Mouse (Mus musculus): ENCODE data around the gene Enkd1. TPM values are rescaled to one million over a fixed set of nuclear protein-coding genes. Genes with fewer than 3 reads are reported as not detected.

Enkd1 gene
- polyA plus RNA-seq, 1 experiment from 2014 or later, result 14.9 TPM

- Histone ChIP-seq H3K4me2 (ENCODE audit: low read length) (no peak overlapping the region), H3K27me3 (ENCODE audit: control insufficient read depth, insufficient read depth, low read depth, low read length) (no peaks in the 10 kb centered on the region), H3K9me3 (replicated peaks; ENCODE audit: control insufficient read depth, low read length, poor library complexity, severe bottlenecking) (no peaks in the 10 kb centered on the region), H3K4me1 (ENCODE audit: control insufficient read depth, insufficient read depth, low read length) (0 out of 2 replicates have a peak, but pooled peaks cover 5% of the 10 kb centered on the region), H3K4me3 (ENCODE audit: low read depth, low read length) (no peak overlapping the region), H3K36me3 (ENCODE audit: control insufficient read depth, insufficient read depth, low read length) (no peaks in the 10 kb centered on the region), H3K9ac (ENCODE audit: low read depth, low read length) (no peak overlapping the region), H3K27ac (ENCODE audit: low read length) (no peak overlapping the region)
- no peak for ATAC-seq
- 59% methylated on average over 35 of the region's 35 CpGs for WGBS
Observed at GRCm38 (mm10) chr8:105689256-105689982, 18.6 kb downstream of the Enkd1 start.

- Histone ChIP-seq H3K27me3 (ENCODE audit: control insufficient read depth, insufficient read depth, low read depth, low read length) (no peaks in the 10 kb centered on the region), H3K27ac (ENCODE audit: low read length) (no peak overlapping the region), H3K4me2 (ENCODE audit: low read length) (no peak overlapping the region), H3K4me3 (ENCODE audit: low read depth, low read length) (no peak overlapping the region), H3K9ac (ENCODE audit: low read depth, low read length) (no peak overlapping the region), H3K4me1 (ENCODE audit: control insufficient read depth, insufficient read depth, low read length) (0 out of 2 replicates have a peak, but pooled peaks cover 2% of the 10 kb centered on the region), H3K9me3 (replicated peaks; ENCODE audit: control insufficient read depth, low read length, poor library complexity, severe bottlenecking) (no peaks in the 10 kb centered on the region), H3K36me3 (ENCODE audit: control insufficient read depth, insufficient read depth, low read length) (0 out of 2 replicates have a peak, but pooled peaks cover 3% of the 10 kb centered on the region)
- WGBS, result 72% methylated on average over 14 of the region's 14 CpGs
- ATAC-seq, result no peak
Observed at GRCm38 (mm10) chr8:105688242-105688752, 19.7 kb downstream of the Enkd1 start.

GRCm38 (mm10) chr8:105687512-105687911 lies 20.5 kb downstream of the Enkd1 start:
- Histone ChIP-seq H3K36me3 (ENCODE audit: control insufficient read depth, insufficient read depth, low read length) (peaks cover 9% of the 10 kb centered on the region), H3K4me2 (ENCODE audit: low read length) (no peak overlapping the region), H3K9me3 (replicated peaks; ENCODE audit: control insufficient read depth, low read length, poor library complexity, severe bottlenecking) (no peaks in the 10 kb centered on the region), H3K27ac (ENCODE audit: low read length) (no peak overlapping the region), H3K4me1 (ENCODE audit: control insufficient read depth, insufficient read depth, low read length) (0 out of 2 replicates have a peak, but pooled peaks cover 2% of the 10 kb centered on the region), H3K4me3 (ENCODE audit: low read depth, low read length) (no peak overlapping the region), H3K27me3 (ENCODE audit: control insufficient read depth, insufficient read depth, low read depth, low read length) (no peaks in the 10 kb centered on the region), H3K9ac (ENCODE audit: low read depth, low read length) (no peak overlapping the region)
- ATAC-seq, result no peak
- 58% methylated on average over 8 of the region's 8 CpGs for WGBS

GRCm38 (mm10) chr8:105686551-105686950 lies 21.5 kb downstream of the Enkd1 start:
- Histone ChIP-seq H3K27ac (ENCODE audit: low read length) (no peak overlapping the region), H3K4me3 (ENCODE audit: low read depth, low read length) (no peak overlapping the region), H3K4me2 (ENCODE audit: low read length) (no peak overlapping the region), H3K4me1 (ENCODE audit: control insufficient read depth, insufficient read depth, low read length) (0 out of 2 replicates have a peak, but pooled peaks cover 2% of the 10 kb centered on the region), H3K27me3 (ENCODE audit: control insufficient read depth, insufficient read depth, low read depth, low read length) (no peaks in the 10 kb centered on the region), H3K9ac (ENCODE audit: low read depth, low read length) (no peak overlapping the region), H3K9me3 (replicated peaks; ENCODE audit: control insufficient read depth, low read length, poor library complexity, severe bottlenecking) (no peaks in the 10 kb centered on the region), H3K36me3 (ENCODE audit: control insufficient read depth, insufficient read depth, low read length) (peaks cover 17% of the 10 kb centered on the region)
- ATAC-seq, result no peak
- 67% methylated on average over 6 of the region's 6 CpGs for WGBS

GRCm38 (mm10) chr8:105685796-105686308 lies 22.2 kb downstream of the Enkd1 start, which contains the start of gene Carmil2:
TSS of gene Carmil2 (plus strand) at chr8:105686274.
- H3K9me3 ChIP-seq (replicated peaks; ENCODE audit: control insufficient read depth, low read length, poor library complexity, severe bottlenecking), result no peaks in the 10 kb centered on the region
- no peak within 1 kb of the TSS for H3K4me3 ChIP-seq (ENCODE audit: low read depth, low read length)
- H3K4me1 ChIP-seq (ENCODE audit: control insufficient read depth, insufficient read depth, low read length), result 0 out of 2 replicates have a peak, but pooled peaks cover 2% of the 10 kb centered on the region
- peaks cover 24% of the 10 kb centered on the region for H3K36me3 ChIP-seq (ENCODE audit: control insufficient read depth, insufficient read depth, low read length)
- WGBS, result 15% methylated on average over 22 of the region's 26 CpGs
- ATAC-seq, result no peak
- no peak within 1 kb of the TSS for H3K9ac ChIP-seq (ENCODE audit: low read depth, low read length)
- H3K4me2 ChIP-seq (ENCODE audit: low read length), result 0 out of 2 replicates have a peak within 1 kb of the TSS, but pooled peaks have one; percentile 4
- H3K27ac ChIP-seq (ENCODE audit: low read length), result no peak within 1 kb of the TSS
- no peaks in the 10 kb centered on the region for H3K27me3 ChIP-seq (ENCODE audit: control insufficient read depth, insufficient read depth, low read depth, low read length)

GRCm38 (mm10) chr8:105685325-105685724 lies 22.7 kb downstream of the Enkd1 start:
- Histone ChIP-seq H3K9me3 (replicated peaks; ENCODE audit: control insufficient read depth, low read length, poor library complexity, severe bottlenecking) (no peaks in the 10 kb centered on the region), H3K36me3 (ENCODE audit: control insufficient read depth, insufficient read depth, low read length) (peaks cover 29% of the 10 kb centered on the region), H3K4me2 (ENCODE audit: low read length) (no peak overlapping the region), H3K27ac (ENCODE audit: low read length) (no peak overlapping the region), H3K9ac (ENCODE audit: low read depth, low read length) (no peak overlapping the region), H3K27me3 (ENCODE audit: control insufficient read depth, insufficient read depth, low read depth, low read length) (no peaks in the 10 kb centered on the region), H3K4me3 (ENCODE audit: low read depth, low read length) (no peak overlapping the region), H3K4me1 (ENCODE audit: control insufficient read depth, insufficient read depth, low read length) (0 out of 2 replicates have a peak, but pooled peaks cover 2% of the 10 kb centered on the region)
- WGBS, result 75% methylated on average over 7 of the region's 7 CpGs
- ATAC-seq, result no peak

- peaks cover 52% of the 10 kb centered on the region for H3K36me3 ChIP-seq (ENCODE audit: control insufficient read depth, insufficient read depth, low read length)
- WGBS, result 89% methylated on average over 1 of the region's 1 CpGs
Observed at GRCm38 (mm10) chr8:105677891-105678290, 30.1 kb downstream of the Enkd1 start.

GRCm38 (mm10) chr8:105661167-105661566 lies 46.8 kb downstream of the Enkd1 start:
- Histone ChIP-seq H3K27me3 (ENCODE audit: control insufficient read depth, insufficient read depth, low read depth, low read length) (no peaks in the 10 kb centered on the region), H3K4me3 (ENCODE audit: low read depth, low read length) (no peak overlapping the region), H3K4me2 (ENCODE audit: low read length) (no peak overlapping the region), H3K9me3 (replicated peaks; ENCODE audit: control insufficient read depth, low read length, poor library complexity, severe bottlenecking) (no peaks in the 10 kb centered on the region), H3K9ac (ENCODE audit: low read depth, low read length) (no peak overlapping the region), H3K27ac (ENCODE audit: low read length) (no peak overlapping the region), H3K36me3 (ENCODE audit: control insufficient read depth, insufficient read depth, low read length) (0 out of 2 replicates have a peak, but pooled peaks cover 10% of the 10 kb centered on the region), H3K4me1 (ENCODE audit: control insufficient read depth, insufficient read depth, low read length) (no peaks in the 10 kb centered on the region)
- WGBS, result 85% methylated on average over 3 of the region's 3 CpGs
- ATAC-seq, result no peak

More at GRCm38 (mm10) chr8:105677891-105678290, 30.1 kb downstream of the Enkd1 start:
- no peak for ATAC-seq
- H3K27me3 ChIP-seq (ENCODE audit: control insufficient read depth, insufficient read depth, low read depth, low read length), result no peaks in the 10 kb centered on the region
- no peak overlapping the region for H3K4me3 ChIP-seq (ENCODE audit: low read depth, low read length)
- H3K4me2 ChIP-seq (ENCODE audit: low read length), result no peak overlapping the region
- no peaks in the 10 kb centered on the region for H3K9me3 ChIP-seq (replicated peaks; ENCODE audit: control insufficient read depth, low read length, poor library complexity, severe bottlenecking)
- no peak overlapping the region for H3K27ac ChIP-seq (ENCODE audit: low read length)
- no peaks in the 10 kb centered on the region for H3K4me1 ChIP-seq (ENCODE audit: control insufficient read depth, insufficient read depth, low read length)
- H3K9ac ChIP-seq (ENCODE audit: low read depth, low read length), result no peak overlapping the region

- Histone ChIP-seq H3K4me1 (ENCODE audit: control insufficient read depth, insufficient read depth, low read length) (no peaks in the 10 kb centered on the region), H3K27ac (ENCODE audit: low read length) (no peak overlapping the region), H3K9me3 (replicated peaks; ENCODE audit: control insufficient read depth, low read length, poor library complexity, severe bottlenecking) (no peaks in the 10 kb centered on the region), H3K9ac (ENCODE audit: low read depth, low read length) (no peak overlapping the region), H3K4me3 (ENCODE audit: low read depth, low read length) (no peak overlapping the region), H3K27me3 (ENCODE audit: control insufficient read depth, insufficient read depth, low read depth, low read length) (no peaks in the 10 kb centered on the region), H3K4me2 (ENCODE audit: low read length) (no peak overlapping the region), H3K36me3 (ENCODE audit: control insufficient read depth, insufficient read depth, low read length) (no peaks in the 10 kb centered on the region)
- ATAC-seq, result no peak
Observed at GRCm38 (mm10) chr8:105657641-105658040, 50.4 kb downstream of the Enkd1 start.

Measured in midbrain, embryonic 16.5 days (tissue).